Mouse (Mus musculus) kidney, embryonic 14.5 days (tissue): ENCODE data around the gene Mterf1b. TPM values are rescaled to one million over a fixed set of nuclear protein-coding genes. Genes with fewer than 3 reads are reported as not detected.
"Not testable (repeated sequence)": the region's sequence is repeated elsewhere in the genome, so short reads cannot be mapped to it uniquely, and the experiment has no call there.

Experiments
- ATAC-seq: fragments of 200-750 bp; cut with Nextera tagmentation; 2 replicates; pipeline ENCODE4 v1.8.0; 2017; ENCODE audit warnings: moderate number of reproducible peaks, mild to moderate bottlenecking, moderate TSS enrichment, moderate library complexity; ENCODE audit not compliant: low FRiP score, low TSS enrichment
- H3K27ac ChIP-seq: fragments of 300-500 bp; sonication (generic); 2 replicates; pipeline ENCODE4 v1.5.1; 2014; ENCODE audit warnings: low read depth, mild to moderate bottlenecking, low read length, moderate library complexity, mixed read lengths
- H3K27me3 ChIP-seq: fragments of 300-500 bp; sonication (generic); 2 replicates; pipeline ENCODE4 v1.6.1; 2014; ENCODE audit warnings: mild to moderate bottlenecking, low read length; ENCODE audit not compliant: control insufficient read depth, insufficient read depth
- H3K36me3 ChIP-seq: fragments of 300-500 bp; sonication (generic); 2 replicates; pipeline ENCODE4 v1.6.1; 2014; ENCODE audit warnings: low read length, mixed read lengths; ENCODE audit not compliant: control insufficient read depth, insufficient read depth
- H3K4me1 ChIP-seq: fragments of 300-500 bp; sonication (generic); 2 replicates; pipeline ENCODE4 v1.6.1; 2014; ENCODE audit warnings: low read length, mixed read lengths; ENCODE audit not compliant: control insufficient read depth, insufficient read depth
- H3K4me2 ChIP-seq: fragments of 300-500 bp; sonication (generic); replicated peaks from 2 replicates; pipeline ENCODE4 v1.6.1; 2014; ENCODE audit warnings: low read depth, mild to moderate bottlenecking, low read length
- H3K4me3 ChIP-seq: fragments of 300-500 bp; sonication (generic); 2 replicates; pipeline ENCODE4 v1.5.1; 2014; ENCODE audit warnings: mild to moderate bottlenecking, low read length
- H3K9ac ChIP-seq: fragments of 300-500 bp; sonication (generic); 2 replicates; pipeline ENCODE4 v1.6.1; 2014; ENCODE audit warnings: low read depth, mild to moderate bottlenecking, low read length, moderate library complexity
- H3K9me3 ChIP-seq: fragments of 300-500 bp; sonication (generic); 2 replicates; pipeline ENCODE4 v1.6.1; 2016; ENCODE audit warnings: low read length; ENCODE audit not compliant: control insufficient read depth
- WGBS: fragments of 180-500 bp; shearing (Covaris S2); extraction: QIAGEN DNeasy Blood & Tissue Kit; methylation state at CpG from one replicate; pipeline ENCODE4 v1.1.7; 2014; 5-methylcytosine and 5-hydroxymethylcytosine counted together
- polyA plus RNA-seq: library from polyadenylated mRNA; unstranded; fragments of >200 nt; fragmentation: Nextera tagmentation; extraction: Ambion mirVana; gene quantifications from 2 replicates; pipeline ENCODE4 v1.2.1, GENCODE M21; 2014

Gene Mterf1b
- polyA plus RNA-seq: 3.3 and 4.5 TPM in 2 replicates

DNA sequence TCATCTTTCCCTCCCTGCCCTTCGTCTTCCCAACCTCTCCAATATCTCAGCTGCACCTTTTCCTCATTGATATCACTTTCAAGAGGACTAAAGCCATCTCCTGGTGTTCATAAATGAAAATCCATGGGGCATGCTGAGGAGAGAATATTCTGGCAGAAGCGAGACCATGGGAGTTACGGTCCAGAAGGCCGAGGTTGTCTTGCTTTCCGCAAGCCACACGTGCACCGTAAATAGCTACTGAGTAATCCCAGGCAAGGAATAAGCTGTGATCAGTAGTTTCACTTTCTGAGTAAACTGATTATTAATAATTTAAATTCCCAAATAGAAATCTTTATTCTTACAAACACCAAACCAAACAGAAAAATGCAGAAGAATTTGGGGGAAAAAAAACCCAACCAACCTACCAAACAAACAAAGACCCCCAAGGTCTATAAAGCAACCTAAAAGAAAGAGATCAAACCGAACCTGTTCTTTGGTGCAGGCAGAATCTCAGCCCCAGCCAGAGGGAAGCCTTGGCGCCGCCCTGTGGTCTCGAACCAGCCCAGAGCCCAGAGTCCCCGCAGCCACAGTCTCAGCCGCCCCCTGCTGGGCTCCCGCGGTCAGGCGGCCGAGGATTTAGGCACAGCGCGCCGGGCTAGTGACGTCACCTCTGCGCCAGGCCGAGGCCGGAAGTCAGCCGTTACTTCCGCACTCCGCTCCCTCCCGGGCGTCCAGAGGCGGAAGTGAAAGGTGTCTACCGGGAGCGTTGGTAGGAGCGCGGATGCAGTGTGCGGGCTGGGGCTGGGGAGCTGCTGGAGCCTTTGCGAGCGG, at the start of gene Mterf1b:
TSS of gene Mterf1b (plus strand) at position 697 of the 810 bp plus-strand sequence.
- Histone ChIP-seq H3K4me3 (peak within 1 kb of the TSS; percentile 44), H3K4me2 (peak within 1 kb of the TSS; percentile 75), H3K9ac (peak within 1 kb of the TSS; percentile 51; the same call in 1 of the 2 replicates)
- H3K27ac ChIP-seq, H3K4me1 ChIP-seq, H3K9me3 ChIP-seq, H3K27me3 ChIP-seq, H3K36me3 ChIP-seq: not testable (repeated sequence)
- ATAC-seq: peak; percentile 98
- 64% methylated on average over 11 of the region's 37 CpGs for WGBS

DNA sequence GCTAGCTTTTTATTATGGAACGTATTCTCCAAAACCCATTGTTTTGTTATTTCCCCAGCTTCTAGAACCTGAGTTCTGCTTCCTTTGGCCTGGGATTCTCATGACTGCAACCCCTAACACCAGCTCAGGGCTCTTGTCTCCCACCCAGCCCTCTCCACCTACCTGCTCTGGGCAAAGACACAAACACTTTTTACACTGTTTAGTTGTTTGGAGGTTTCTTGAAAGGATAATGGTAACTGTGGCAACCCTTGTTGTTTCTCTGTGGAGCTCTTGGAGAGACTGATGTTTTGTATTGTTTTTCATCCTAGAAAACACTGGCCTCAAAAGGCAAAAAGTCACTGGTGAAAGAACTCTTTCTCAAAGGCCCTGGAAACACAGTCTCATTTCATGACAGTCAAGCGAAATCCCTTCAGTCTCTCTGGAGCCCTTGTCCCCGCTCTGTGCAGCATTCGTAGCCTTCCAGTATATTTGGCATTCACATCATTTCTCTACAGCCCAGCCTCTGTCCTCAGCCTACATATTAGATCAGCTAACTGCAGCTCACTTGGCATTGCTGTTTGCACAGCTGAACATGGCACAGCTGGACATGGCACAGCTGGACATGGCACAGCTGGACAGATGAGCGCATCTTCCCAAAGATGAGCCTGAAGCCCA, 32.6 kb upstream of the Mterf1b start:
- not testable (repeated sequence) for ATAC-seq, H3K9ac ChIP-seq, H3K27ac ChIP-seq, H3K4me1 ChIP-seq, H3K4me2 ChIP-seq, H3K9me3 ChIP-seq, H3K36me3 ChIP-seq, H3K4me3 ChIP-seq, H3K27me3 ChIP-seq
- 94% methylated on average over 4 of the region's 5 CpGs for WGBS

DNA sequence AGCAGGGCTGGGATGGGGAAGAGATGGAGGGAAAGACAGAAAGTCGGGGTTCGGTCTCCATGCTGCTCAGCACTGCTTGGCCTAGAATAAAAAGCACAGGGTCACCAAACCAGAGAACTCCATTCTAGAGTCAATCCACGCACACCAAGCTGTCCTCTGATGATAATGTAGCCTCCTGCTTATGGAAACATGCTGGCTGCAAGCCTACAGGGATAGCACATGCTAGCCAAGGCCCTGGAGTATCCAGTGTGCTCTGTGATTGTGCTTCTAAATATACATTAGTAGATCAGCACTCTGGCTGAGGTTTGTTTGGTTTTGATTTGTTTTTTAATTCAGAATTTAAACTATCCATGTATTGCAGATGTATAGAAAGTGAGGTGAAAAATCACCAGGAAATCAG, 30.6 kb upstream of the Mterf1b start:
- H3K4me1 ChIP-seq: no peaks in the 10 kb centered on the region
- no peak for ATAC-seq
- no peak overlapping the region for H3K4me3 ChIP-seq
- H3K36me3 ChIP-seq: no peaks in the 10 kb centered on the region
- no peak overlapping the region for H3K27ac ChIP-seq
- WGBS: 93% methylated on average over 3 of the region's 3 CpGs
- no peak overlapping the region for H3K9ac ChIP-seq
- no peaks in the 10 kb centered on the region for H3K9me3 ChIP-seq
- H3K4me2 ChIP-seq: no peak overlapping the region
- no peaks in the 10 kb centered on the region for H3K27me3 ChIP-seq

DNA sequence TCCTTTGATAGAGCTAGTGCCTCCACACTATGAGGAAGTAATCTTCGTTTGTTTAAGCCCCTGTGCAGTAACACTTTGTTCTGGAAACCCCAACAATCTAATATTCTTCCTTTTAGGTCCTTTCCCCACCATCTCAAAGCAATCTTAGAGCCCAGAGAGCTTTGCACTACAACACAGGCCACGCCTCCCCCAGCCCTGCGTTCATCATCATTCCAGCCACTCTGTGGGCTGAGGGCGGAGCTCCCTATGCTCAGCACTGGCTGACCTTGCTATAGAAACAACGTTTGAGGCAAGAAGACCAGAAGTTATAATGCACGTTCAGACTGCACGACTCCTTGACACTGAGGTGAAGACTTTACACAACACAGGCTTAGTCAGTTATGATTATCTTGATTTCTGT, 29.7 kb upstream of the Mterf1b start:
- no peak overlapping the region for H3K9ac ChIP-seq
- H3K4me2 ChIP-seq: no peak overlapping the region
- H3K27ac ChIP-seq: no peak overlapping the region
- H3K27me3 ChIP-seq: no peaks in the 10 kb centered on the region
- no peaks in the 10 kb centered on the region for H3K36me3 ChIP-seq
- H3K4me3 ChIP-seq: no peak overlapping the region
- no peaks in the 10 kb centered on the region for H3K4me1 ChIP-seq
- H3K9me3 ChIP-seq: no peaks in the 10 kb centered on the region
- 68% methylated on average over 7 of the region's 7 CpGs for WGBS
- no peak for ATAC-seq

DNA sequence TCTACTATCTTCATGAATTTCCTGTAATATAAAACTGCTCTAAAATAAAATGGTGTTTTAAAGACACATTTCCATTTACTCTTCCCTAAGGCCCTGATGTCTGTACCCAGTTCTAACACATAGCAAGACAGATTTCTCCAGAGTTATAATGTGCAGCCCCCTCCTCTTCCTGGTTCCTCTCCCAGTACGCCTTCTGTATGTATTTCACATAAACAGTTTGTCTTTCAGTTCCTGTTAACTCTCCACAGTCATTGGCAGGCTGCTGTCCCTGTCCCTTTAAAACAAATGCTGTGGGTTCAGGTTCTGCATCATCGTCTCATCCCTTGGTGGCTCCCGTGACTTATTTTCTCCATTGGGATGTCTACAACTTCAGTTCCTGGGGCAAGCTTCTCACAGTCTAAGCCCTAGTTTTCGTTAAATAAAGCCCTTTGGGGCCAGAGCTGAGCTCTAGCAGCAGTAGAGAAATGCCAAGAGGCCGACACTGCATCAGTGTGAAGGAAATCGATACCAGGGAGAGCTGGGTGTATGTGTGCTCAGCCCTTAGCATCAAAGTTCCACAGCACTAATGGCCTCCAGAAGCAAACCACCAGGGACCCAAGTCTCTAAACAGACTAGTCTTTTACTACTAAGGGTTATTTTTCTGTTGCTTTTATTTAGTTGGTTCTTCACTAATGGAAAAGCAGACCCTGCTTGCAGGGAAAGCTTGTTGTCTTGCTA, 24.2 kb upstream of the Mterf1b start:
- H3K9ac ChIP-seq, H3K27ac ChIP-seq, H3K9me3 ChIP-seq, H3K4me3 ChIP-seq, H3K27me3 ChIP-seq, ATAC-seq, H3K4me2 ChIP-seq, H3K4me1 ChIP-seq, H3K36me3 ChIP-seq: not testable (repeated sequence)
- 71% methylated on average over 6 of the region's 6 CpGs for WGBS

DNA sequence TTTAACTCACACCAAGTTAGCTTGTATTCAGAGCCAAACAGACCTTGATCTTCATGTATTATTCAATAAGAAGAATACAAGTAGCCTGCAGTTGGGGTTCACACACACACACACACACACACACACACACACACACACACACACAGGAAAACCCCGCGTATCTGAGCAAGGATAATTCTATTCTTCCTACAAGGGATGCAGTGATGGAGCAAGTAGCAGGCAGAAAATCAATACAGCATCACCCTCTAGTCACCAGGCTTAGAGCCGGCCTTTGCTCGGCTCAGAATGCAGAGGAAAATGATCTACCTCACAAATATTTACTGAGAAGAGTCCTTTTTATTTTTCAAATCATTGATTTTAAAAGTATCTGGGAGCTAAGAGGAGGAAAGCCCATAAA, 23.6 kb upstream of the Mterf1b start:
- H3K9ac ChIP-seq, H3K27ac ChIP-seq, H3K27me3 ChIP-seq, ATAC-seq, H3K36me3 ChIP-seq, H3K4me1 ChIP-seq, H3K4me2 ChIP-seq, H3K4me3 ChIP-seq, H3K9me3 ChIP-seq: not testable (repeated sequence)
- 85% methylated on average over 4 of the region's 4 CpGs for WGBS

DNA sequence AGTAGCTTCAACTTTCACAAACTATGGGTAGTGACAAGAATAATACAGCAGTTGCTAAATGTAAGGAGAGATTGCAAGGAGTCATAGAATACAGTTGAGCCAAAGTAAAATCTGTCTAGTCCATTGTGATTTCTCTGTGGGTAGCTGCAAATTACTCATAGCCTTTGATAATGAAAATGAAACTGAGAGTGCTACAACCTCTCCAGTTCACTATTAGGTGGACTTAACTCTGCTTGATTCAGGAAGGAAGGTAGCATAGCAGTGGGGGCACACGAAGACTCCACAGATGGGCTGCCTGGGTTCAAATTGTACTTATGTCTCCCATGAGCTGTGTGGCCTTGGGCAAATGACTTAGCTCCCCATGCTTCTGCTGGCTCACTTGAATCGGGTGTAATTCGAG, 15.7 kb upstream of the Mterf1b start:
- not testable (repeated sequence) for H3K4me2 ChIP-seq, H3K4me3 ChIP-seq, H3K4me1 ChIP-seq, H3K27me3 ChIP-seq, H3K9me3 ChIP-seq, H3K36me3 ChIP-seq, H3K27ac ChIP-seq, H3K9ac ChIP-seq, ATAC-seq
- 86% methylated on average over 3 of the region's 3 CpGs for WGBS

DNA sequence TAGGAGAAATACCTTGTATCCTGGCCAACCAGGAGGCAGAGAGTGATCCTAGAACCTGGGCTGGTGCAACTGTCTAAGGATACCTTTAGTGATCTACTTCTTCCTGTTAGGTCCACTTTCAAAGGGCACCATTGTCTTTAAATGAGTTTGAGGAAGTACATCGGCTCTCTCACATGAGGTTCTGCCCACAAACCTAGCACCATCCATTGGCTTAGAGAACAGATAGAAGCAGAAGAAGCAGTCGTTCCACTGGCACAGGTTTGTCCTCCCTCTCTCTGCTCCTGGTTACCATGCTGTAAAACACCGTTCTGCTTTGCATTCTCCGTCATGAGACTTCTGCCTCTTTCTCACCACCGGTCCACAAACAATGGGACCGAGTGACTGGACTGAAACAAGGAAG, 12.8 kb upstream of the Mterf1b start:
- Histone ChIP-seq H3K27ac (no peak overlapping the region), H3K27me3 (no peaks in the 10 kb centered on the region), H3K36me3 (no peaks in the 10 kb centered on the region), H3K4me2 (no peak overlapping the region), H3K4me1 (no peaks in the 10 kb centered on the region), H3K9me3 (no peaks in the 10 kb centered on the region), H3K9ac (no peak overlapping the region), H3K4me3 (no peak overlapping the region)
- no peak for ATAC-seq
- 86% methylated on average over 6 of the region's 6 CpGs for WGBS

DNA sequence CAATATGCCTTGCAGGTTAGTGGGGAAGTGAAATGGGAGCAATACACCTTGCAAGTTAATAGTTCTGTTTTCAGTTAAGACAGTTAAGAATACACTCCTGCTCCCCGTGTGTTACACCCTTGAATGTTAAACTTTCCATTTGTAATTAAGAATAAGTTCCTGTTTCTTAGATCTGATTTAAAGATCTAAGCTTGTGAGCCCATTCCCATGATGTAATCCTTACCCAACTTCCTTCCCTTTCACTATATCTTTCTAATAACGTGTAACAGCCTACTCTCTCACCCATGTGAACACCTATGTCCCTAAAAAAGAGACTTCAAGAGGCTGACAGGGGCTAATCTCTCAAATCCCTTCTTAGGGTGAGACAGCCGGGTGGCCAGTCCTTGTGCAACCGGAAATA, 5.4 kb upstream of the Mterf1b start:
- H3K9ac ChIP-seq: no peak overlapping the region
- H3K9me3 ChIP-seq: no peaks in the 10 kb centered on the region
- no peaks in the 10 kb centered on the region for H3K4me1 ChIP-seq
- H3K4me2 ChIP-seq: no peak overlapping the region
- 72% methylated on average over 4 of the region's 4 CpGs for WGBS
- no peak overlapping the region for H3K4me3 ChIP-seq
- ATAC-seq: no peak
- H3K27ac ChIP-seq: no peak overlapping the region
- H3K27me3 ChIP-seq: no peaks in the 10 kb centered on the region
- H3K36me3 ChIP-seq: no peaks in the 10 kb centered on the region
